In the genomic region with DNA sequence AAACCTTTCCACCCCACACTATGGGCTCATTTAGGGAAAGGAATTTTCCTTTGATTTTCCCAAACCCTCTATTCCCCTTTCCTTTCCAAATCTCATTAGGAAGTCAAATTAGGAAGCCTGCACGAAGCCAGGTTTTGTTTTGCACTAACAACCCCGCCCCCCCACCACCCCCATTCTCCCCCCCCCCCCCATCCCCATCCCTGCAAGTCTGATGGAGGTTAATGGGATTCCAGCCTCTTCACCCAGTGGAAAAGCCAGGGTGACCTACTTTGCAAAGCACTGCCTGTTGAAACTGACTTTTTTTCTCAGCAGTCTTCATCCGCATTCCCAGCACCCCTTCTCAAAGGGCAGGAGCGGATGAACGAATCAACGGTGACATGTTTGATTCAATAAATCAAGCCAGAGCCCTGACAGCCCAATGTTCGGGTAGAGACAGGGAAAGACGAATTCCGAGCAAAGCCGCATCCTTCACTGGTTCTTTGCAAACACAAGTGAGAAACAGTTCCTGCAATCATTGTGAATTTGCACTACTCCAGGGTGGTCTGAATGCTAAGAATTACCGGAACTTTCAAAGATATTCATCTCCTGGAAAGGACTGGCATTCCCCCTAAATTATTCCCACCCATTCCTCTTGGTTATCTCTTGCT, we compare ENCODE assay signal across 7 mouse cellular contexts.
DNase-seq lines count a peak whose midpoint lies in the region; ATAC-seq lines count a peak whose summit lies in the region.

No protein-coding gene starts in this region.

- WGBS in forebrain, embryonic 12.5 days, result 2% methylated on average over 11 of the region's 11 CpGs

- peaks cover 13% of the 10 kb centered on the region for H3K4me1 ChIP-seq in forebrain, embryonic 12.5 days

- DNase-seq in ovary, postnatal 14 days (ENCODE audit: low spot score), result peak; percentile 7
- DNase-seq in ovary, adult 18-20 months (ENCODE audit: low spot score), result no peak
- DNase-seq in kidney, adult 9 months, result peak; percentile 26
- DNase-seq in natural killer cell, adult 2 months (ENCODE audit: low spot score in 2 of 2), result no peak
- DNase-seq in adrenal gland, postnatal 4 days (ENCODE audit: low spot score in 2 of 2), result no peak

- peak overlapping the region; percentile 35 for H3K4me3 ChIP-seq in forebrain, embryonic 12.5 days (replicated peaks)

- no peaks in the 10 kb centered on the region for H3K36me3 ChIP-seq in forebrain, embryonic 12.5 days (replicated peaks)

- peak; percentile 40; the same call in 1 of the 2 replicates for ATAC-seq in forebrain, embryonic 12.5 days (ENCODE audit: low FRiP score)
- peak; percentile 17; the same call in 1 of the 2 replicates for ATAC-seq in megakaryocyte progenitor cell, adult 5-6 weeks (replicated peaks; ENCODE audit: poor library complexity)

- 0 out of 2 replicates have a peak overlapping the region, but pooled peaks have one; percentile 9 for H3K9ac ChIP-seq in forebrain, embryonic 12.5 days

- H3K9me3 ChIP-seq in forebrain, embryonic 12.5 days, result no peaks in the 10 kb centered on the region

- H3K27ac ChIP-seq in forebrain, embryonic 12.5 days, result no peak overlapping the region

- peaks cover 16% of the 10 kb centered on the region for H3K27me3 ChIP-seq in forebrain, embryonic 12.5 days

- peak overlapping the region; percentile 52 for H3K4me2 ChIP-seq in forebrain, embryonic 12.5 days

Comparison
In these comparisons a context has a peak if more than half of its experiments do, and no peak if none do; other contexts are left out.
1. DNase-seq: peak in ovary, postnatal 14 days (single experiment) and kidney, adult 9 months (single experiment); none in ovary, adult 18-20 months (single experiment), natural killer cell, adult 2 months (0 of 2) and adrenal gland, postnatal 4 days (0 of 2).